Mouse (Mus musculus): ENCODE results near the gene AY074887. TPM values are rescaled to one million over a fixed set of nuclear protein-coding genes. Genes with fewer than 3 reads are reported as not detected.

The AY074887 gene
- not detected for polyA plus RNA-seq (2014; fragmentation: Illumina TruSeq; extraction: RNeasy Lipid Tissue Mini Kit (QIAGEN cat#74804); ENCODE audit: low read depth, low replicate concordance)

DNA sequence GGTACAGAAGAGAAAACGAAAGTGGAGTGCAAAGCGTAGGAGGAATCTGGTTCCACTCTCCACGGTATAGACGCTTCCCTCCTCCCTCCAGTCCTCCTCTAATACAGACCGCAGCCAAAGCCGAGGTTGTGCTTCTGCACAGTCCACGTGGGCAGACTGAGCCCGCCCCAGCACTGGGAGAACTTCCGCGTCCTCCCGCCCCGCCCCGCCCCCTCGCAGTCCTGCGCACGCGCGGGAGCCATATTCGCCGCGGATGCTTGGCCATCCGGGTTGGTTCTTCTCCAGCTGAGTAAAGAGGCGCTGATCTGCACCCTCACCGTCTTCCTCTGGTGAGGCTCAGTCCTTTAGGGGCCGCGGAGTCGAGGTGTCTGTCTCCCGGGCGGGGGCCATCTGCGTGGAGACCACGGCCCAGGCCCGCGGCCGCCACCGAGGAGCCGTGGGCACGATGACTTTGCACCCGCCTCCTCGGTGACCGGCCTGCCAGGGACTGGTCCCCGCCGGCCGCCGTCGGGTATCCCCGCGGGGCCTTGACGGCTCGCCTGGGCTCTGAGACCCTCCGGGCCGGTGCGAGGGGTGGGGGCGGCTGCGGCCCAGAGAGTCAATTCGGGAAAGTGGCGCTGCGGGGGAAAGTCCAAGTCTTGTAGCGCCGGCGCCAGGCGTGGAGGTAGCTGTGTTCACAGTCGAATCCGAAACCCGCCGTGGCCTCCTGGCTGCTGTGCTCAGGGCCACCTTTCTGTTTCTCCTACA is at the start of gene AY074887, which contains the start of gene Psma4:
TSS of gene AY074887 (minus strand) at position 424 of the 747 bp plus-strand sequence.
TSS of gene Psma4 (plus strand) at position 216 of the 747 bp plus-strand sequence.

DNA sequence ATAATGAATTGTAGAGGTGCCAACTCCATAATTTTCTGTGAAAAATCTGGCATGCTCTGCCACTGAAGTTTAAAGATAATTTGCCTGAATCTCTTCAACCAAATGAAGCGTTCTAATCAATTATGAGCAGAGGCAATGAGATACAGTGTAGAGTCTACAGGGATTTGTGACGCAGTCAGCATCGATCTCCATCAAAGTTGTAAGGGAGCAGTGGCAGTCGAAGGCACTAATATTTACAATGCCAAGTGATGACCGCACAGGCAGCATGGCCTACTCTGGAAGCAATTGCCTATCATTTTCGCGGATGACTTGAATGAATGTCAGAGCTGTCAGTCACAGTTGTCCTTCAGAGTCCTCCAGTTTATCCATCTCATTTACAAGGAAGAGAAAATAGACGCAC is 29.9 kb upstream of the AY074887 start, which contains the start of gene Chrna5:
TSS of gene Chrna5 (plus strand) at position 207 of the 400 bp plus-strand sequence.

DNA sequence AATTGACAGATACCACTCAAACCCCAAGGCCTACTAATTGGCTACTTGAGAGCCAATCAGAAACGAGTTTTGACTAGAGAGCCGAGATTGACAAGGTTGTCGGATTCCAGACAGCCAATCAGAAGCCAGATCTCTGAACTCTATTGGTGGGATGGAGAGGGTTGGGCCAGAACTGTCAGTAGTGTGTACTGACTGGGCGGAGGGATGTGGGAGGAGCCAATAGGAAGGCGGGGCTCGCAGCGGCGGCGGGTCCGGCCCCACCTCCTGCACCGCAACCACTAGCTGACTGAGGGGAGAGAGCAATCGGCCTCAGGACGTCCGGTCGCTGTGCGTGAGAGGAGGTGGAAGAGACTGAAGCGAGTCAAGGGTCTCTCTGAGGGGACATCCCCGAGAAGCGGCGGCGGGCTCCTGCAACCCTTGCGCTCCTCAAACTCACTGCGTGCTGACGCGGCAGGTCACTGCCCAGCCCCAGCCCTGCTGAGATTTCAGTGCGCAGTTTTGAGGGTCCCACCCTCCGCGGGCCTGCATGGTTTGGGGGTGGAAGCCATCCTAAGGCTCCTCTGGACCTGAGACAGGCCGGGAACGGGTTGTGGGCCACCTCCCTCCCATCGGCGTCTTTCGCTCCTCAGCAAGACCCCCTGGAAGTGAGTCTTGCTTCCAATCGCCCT is 33.7 kb downstream of the AY074887 start, which contains the start of gene Hykk:
TSS of gene Hykk (plus strand) at position 274 of the 668 bp plus-strand sequence.

Other genes with a start within 250 kb of the AY074887 start
- 77.6 TPM for gene Wdr61, start 216.5 kb downstream of the AY074887 start, polyA plus RNA-seq (2014; fragmentation: Illumina TruSeq; extraction: RNeasy Lipid Tissue Mini Kit (QIAGEN cat#74804); ENCODE audit: low read depth, low replicate concordance)
- gene Crabp1, start 186.2 kb downstream of the AY074887 start, polyA plus RNA-seq (2014; fragmentation: Illumina TruSeq; extraction: RNeasy Lipid Tissue Mini Kit (QIAGEN cat#74804); ENCODE audit: low read depth, low replicate concordance): not detected
- 178 TPM for gene Ireb2, start 87.2 kb downstream of the AY074887 start, polyA plus RNA-seq (2014; fragmentation: Illumina TruSeq; extraction: RNeasy Lipid Tissue Mini Kit (QIAGEN cat#74804); ENCODE audit: low read depth, low replicate concordance)
- gene Hykk, start 33.7 kb downstream of the AY074887 start, polyA plus RNA-seq (2014; fragmentation: Illumina TruSeq; extraction: RNeasy Lipid Tissue Mini Kit (QIAGEN cat#74804); ENCODE audit: low read depth, low replicate concordance): 22.7 TPM
- gene Psma4, start 208 bp downstream of the AY074887 start, polyA plus RNA-seq (2014; fragmentation: Illumina TruSeq; extraction: RNeasy Lipid Tissue Mini Kit (QIAGEN cat#74804); ENCODE audit: low read depth, low replicate concordance): 358 TPM
- 0.88 TPM for gene Chrna5, start 29.9 kb upstream of the AY074887 start, polyA plus RNA-seq (2014; fragmentation: Illumina TruSeq; extraction: RNeasy Lipid Tissue Mini Kit (QIAGEN cat#74804); ENCODE audit: low read depth, low replicate concordance)
- gene Chrna3, start 75.6 kb upstream of the AY074887 start, polyA plus RNA-seq (2014; fragmentation: Illumina TruSeq; extraction: RNeasy Lipid Tissue Mini Kit (QIAGEN cat#74804); ENCODE audit: low read depth, low replicate concordance): 3.9 TPM
- 2.0 TPM for gene Chrnb4, start 97.8 kb upstream of the AY074887 start, polyA plus RNA-seq (2014; fragmentation: Illumina TruSeq; extraction: RNeasy Lipid Tissue Mini Kit (QIAGEN cat#74804); ENCODE audit: low read depth, low replicate concordance)
- 104 TPM for gene Ube2q2, start 197.9 kb upstream of the AY074887 start, polyA plus RNA-seq (2014; fragmentation: Illumina TruSeq; extraction: RNeasy Lipid Tissue Mini Kit (QIAGEN cat#74804); ENCODE audit: low read depth, low replicate concordance)